Mouse (Mus musculus) testis, postnatal 14 days (tissue): Measurements from ENCODE around the gene Tmem135.

Experiments used
- DNase-seq: peaks from one replicate; pipeline ENCODE4 v3.0.0; 2021; ENCODE audit warnings: low spot score

Gene Tmem135

GRCm38 (mm10) chr7:89404081-89404733 is at the start of gene Tmem135, which contains the start of gene Fzd4:
Gene Tmem135, minus strand, starts transcription at chr7:89404222.
Gene Fzd4, plus strand, starts transcription at chr7:89404355.
- peak; percentile 94 for DNase-seq

DNA sequence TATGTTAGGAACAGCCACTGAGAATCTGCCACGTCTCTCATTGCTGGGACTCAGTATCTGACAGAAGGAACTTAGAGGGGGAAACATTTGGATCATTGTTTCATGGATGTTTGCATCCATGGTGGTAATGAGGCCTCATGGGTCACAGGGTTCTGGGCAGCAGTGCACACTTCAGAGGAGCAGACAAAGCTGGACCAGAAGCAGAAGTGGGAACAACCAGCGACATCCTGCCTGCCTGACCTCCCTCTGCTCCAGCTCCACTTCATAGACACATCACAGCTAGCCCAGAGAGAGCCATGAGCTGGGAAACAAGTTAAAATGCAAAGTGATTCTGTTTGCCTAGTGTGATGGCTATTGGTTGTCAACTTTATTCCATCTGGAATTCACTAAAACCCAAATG is 46.3 kb upstream of the Tmem135 start:
- no peak for DNase-seq

DNA sequence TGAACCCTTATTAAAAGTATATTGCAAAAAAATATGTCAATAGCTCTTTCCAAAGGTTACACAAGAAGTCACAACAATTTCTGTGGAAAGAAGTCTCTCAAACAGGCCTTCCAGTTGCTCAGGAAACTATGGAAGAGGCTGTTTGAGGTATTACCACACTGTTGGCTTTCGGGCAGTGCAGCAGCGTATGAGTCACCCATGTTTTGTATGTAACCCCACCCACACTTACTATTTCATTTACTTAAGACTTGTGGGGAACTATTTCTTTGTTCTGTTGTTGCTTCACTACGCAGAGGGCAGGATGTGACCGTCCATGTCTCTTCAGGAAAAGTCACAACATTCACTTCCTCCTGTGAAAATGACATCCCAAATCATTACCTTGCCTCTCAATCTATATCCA is 41.1 kb upstream of the Tmem135 start:
- DNase-seq = no peak

GRCm38 (mm10) chr7:89442242-89442641 is 38.2 kb upstream of the Tmem135 start:
- no peak for DNase-seq

DNA sequence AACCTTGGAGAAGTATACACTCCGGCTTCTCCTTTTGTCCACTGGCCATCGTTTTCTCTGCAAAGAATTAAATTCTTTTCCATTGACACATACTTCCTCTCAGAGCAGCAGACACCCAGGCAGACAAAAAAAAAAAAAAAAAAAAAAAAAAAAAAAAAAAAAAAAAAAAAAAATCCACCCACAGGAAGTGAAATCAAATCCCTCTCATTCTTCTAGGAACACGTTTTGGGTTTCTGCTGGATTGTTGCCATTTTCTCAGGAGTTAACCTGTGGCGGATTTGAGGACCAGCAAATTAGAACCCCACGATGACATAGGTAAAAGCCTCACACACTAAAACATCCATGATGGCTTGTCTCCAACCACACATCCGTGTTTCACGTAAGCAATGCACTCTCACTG is 37.3 kb upstream of the Tmem135 start:
- no peak for DNase-seq

GRCm38 (mm10) chr7:89437589-89437988 is 33.6 kb upstream of the Tmem135 start:
- no peak for DNase-seq

GRCm38 (mm10) chr7:89436404-89436803 is 32.4 kb upstream of the Tmem135 start:
- DNase-seq = no peak

GRCm38 (mm10) chr7:89433893-89434616 is 30.0 kb upstream of the Tmem135 start:
- DNase-seq = no peak

GRCm38 (mm10) chr7:89433193-89433892 is 29.3 kb upstream of the Tmem135 start:
- no peak for DNase-seq

DNA sequence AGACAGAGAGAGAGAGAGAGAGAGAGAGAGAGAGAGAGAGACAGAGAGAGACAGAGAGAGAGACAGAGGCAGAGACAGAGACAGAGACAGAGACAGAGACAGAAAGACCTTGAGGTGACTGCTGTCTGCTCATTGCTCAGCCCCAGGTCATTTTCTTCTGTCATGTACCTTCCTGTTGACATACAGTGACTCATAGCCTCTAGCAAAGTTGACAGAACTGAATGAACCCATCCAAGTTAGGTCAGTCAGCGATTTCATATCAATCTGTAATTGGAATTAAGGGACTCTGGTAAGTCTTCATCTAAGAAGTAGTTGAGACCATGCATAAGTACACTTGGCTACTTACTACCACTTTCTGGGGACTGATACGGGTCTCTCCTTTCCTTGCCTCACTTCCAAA is 27.2 kb upstream of the Tmem135 start:
- no peak for DNase-seq

DNA sequence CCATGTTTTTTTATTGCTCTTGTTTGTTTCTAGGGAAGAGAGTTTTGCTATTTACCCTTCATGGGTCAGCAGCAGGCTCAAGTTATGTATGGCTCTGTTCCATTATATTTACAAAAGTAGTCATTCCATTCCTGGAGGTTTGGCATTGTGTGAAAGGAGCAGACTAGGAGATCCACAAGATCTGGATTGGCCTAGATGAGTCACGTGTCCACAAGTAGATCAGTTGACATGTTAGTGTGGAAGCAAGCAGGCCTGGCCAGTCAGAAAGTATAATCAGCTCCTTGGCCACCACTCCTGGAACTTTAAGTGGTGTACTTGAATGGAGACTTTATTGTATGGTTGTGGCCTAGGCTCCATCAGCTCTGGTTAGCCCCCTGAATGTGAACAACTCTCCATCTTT is 25.3 kb upstream of the Tmem135 start:
- no peak for DNase-seq

DNA sequence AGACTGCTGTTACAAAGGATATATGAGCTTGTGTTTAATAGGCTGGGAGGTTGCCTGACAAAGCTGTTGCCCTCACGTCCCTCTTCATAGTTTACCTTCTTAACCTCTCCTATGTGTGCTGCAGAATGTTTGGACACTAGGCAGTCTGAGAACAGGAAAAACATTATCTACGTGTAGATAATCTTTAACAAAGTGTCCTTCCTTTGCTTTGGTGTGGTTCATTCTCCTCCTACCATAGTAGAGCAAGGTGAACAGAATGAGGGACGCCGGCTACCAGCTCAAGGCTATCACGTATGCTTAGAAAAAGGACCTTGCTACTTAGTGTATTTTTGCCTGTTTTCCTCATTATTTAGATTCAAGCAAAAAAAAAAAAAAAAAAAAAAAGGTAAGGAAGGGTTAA is 24.8 kb upstream of the Tmem135 start:
- DNase-seq = no peak

DNA sequence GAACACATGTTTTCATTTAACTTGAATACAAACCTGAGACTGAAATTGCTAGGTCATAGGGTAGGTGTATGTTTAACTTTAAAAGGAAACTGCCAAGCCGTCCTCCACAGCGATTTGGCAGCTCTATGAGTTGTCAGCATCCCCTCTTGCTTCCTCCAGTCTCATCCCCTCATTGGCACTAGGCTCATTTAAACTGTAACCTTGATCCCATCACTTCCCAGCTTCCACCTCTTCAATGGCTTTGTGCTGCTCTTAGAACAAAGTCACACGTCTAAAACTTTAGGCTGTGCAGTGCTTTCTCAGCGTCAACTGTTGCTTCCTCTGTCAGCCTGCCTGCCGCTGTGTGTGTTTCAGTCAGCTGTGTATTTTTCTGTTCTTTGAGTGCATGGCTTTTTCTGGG is 23.1 kb upstream of the Tmem135 start:
- DNase-seq = no peak

- DNase-seq = no peak
Observed at GRCm38 (mm10) chr7:89425803-89426725, 22.0 kb upstream of the Tmem135 start.

DNA sequence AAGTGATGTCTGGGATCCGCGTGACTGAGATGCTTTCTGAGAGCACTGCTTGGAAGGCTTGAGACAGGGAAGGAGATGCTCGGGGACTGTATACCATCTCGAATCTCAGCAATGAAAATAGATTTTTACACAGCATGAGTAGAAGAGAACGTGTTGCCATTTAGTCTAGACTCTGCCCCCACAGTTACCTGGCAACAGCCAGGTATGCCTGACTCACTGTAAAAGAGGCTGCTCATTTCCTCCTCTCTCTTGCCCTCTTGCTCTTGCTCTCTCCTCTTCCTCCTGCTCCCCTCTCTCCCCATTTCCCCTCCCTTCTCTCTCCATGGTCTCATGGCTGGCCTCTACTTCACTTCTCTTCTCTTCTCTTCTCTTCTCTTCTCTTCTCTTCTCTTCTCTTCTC is 20.6 kb upstream of the Tmem135 start:
- no peak for DNase-seq

- no peak for DNase-seq
Observed at GRCm38 (mm10) chr7:89423688-89424255, 19.8 kb upstream of the Tmem135 start.

- DNase-seq = no peak
Observed at GRCm38 (mm10) chr7:89423194-89423593, 19.2 kb upstream of the Tmem135 start.

- no peak for DNase-seq
Observed at GRCm38 (mm10) chr7:89422650-89423049, 18.6 kb upstream of the Tmem135 start.

DNA sequence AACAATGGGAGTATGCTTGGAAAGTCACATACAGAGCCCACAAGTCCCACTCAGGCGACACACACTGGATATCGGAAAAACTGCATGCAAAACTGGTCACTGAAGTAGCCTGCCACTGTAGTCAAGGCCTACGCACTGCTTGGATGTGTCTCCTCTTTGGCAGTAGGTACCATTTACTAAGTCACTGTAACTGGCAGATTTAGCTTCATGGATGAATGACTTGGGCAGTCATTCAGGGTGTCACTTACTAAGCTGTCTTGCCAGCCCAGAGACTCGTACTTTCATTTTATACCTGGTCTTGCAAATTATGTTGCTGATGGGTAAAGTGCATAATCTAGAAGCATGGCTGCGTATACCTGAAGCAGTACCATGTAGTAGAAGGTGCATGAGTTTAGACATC is 17.3 kb upstream of the Tmem135 start:
- no peak for DNase-seq

- no peak for DNase-seq
Observed at GRCm38 (mm10) chr7:89418917-89419679, 15.1 kb upstream of the Tmem135 start.

- no peak for DNase-seq
Observed at GRCm38 (mm10) chr7:89418127-89418653, 14.2 kb upstream of the Tmem135 start.
